Mouse (Mus musculus) adrenal gland, postnatal 4 days (tissue): ENCODE measurements around the gene Tfdp2. TPM values are rescaled to one million over a fixed set of nuclear protein-coding genes. Genes with fewer than 3 reads are reported as not detected.
"Not testable (repeated sequence)": the region's sequence is repeated elsewhere in the genome, so short reads cannot be mapped to it uniquely, and the experiment has no call there.

ENCODE experiments used
- DNase-seq, 2 experiments: peaks; one replicate each; pipeline ENCODE4 v3.0.0; 2021 to 2022; ENCODE audit warnings: low spot score in 2 of 2, mixed read lengths in 2 of 2
- long read RNA-seq, 2 experiments: library from polyadenylated mRNA; stranded (forward); transcript quantifications; one replicate each; pipeline ENCODE4 v2.0.0; 2021
- total RNA-seq, 2 experiments: library from RNA; stranded (reverse); gene quantifications; 2 replicates each; pipeline ENCODE4 v1.2.3; 2021

Gene Tfdp2
- total RNA-seq: 10 to 100 TPM; 71.4 to 81.3 TPM
- long read RNA-seq, experiment 1, full-length matches to known transcripts: 1 of 23 reads
- long read RNA-seq, experiment 1, partial matches to known transcripts: 0 of 23 reads
- long read RNA-seq, experiment 1, other reads (novel, unspliced or antisense): 22 of 23 reads
- long read RNA-seq, experiment 2, full-length matches to known transcripts: 8 of 60 reads
- long read RNA-seq, experiment 2, partial matches to known transcripts: 2 of 60 reads
- long read RNA-seq, experiment 2, other reads (novel, unspliced or antisense): 50 of 60 reads

DNA sequence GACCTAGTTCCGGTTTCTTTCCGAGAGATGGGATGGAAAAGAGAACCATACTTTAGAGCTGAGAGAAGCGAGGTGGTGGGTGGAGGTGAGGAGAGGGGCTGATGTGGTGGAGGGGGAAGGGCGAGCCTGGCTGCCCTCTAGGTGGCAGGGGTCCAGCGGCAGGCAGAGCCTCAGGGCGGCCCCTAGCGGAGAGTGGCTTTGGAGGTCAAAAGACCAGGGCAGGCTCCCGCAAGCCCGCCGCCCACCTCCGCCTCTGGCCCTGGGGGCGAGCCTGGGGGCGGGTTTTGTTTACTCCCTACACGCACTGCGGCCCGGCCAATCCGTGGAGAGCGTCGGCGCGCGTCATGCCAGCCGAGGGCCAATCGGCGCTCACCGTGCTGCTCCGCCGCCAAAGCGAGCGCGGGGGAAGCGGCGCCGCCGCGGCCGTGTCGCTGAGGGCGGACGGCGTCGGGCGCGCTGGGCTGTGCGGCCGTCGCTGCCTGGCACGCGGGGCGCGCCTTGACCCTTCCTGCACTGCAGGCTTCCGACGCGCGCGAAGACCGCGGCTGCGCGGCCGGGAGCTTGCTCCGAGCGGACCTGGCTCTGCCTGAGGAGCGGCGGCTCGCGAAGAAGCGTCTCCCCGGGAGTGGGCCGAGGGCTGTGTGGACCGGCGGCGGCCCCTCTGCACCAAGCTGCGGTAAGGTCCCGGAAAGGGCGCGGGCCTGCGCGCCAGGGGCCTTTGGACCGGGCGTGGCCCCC, at the start of gene Tfdp2:
Gene Tfdp2 (plus strand): TSS at position 391 of the 738 bp plus-strand sequence.
- DNase-seq: peak; percentile 67 to 81

DNA sequence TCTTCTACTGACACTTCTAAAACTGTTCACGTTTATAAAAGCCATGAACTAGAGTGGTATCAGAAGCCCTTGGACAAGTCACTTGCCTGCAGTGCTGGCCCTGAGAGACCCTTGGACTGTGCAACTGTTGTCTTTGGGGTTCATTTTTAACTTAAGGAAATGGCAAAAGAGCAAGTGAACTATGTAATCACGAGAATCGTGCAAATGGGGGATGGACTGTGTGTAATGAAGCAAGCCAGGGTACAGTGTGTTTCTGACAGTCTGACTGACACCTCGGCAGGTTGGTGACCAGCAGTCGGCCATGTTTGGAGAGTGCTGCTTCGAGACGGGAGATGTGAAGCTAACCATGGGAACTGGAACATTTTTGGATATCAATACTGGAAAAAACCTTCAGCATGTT, 43.3 kb upstream of the Tfdp2 start:
- DNase-seq: no peak

DNA sequence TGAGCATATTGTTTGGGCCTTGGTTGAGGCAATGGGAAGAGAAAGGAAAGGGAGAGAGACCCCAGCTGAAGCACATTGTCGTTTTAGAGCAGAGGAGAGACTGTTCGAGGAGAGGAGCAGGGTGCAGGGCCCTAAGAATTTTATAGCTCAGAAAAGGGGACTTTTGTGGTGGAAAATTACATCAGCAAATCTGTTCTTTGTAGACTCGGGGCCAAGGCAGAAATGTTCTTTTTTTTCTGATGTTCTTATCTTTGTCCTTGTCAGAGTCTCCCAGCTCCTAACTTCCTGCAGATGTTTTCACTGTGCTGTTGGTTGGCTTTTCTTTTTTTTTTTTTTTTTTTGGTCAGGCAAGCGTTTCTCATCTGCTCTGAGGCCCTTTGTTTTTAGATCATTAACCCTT, 37.6 kb upstream of the Tfdp2 start:
- no peak for DNase-seq

DNA sequence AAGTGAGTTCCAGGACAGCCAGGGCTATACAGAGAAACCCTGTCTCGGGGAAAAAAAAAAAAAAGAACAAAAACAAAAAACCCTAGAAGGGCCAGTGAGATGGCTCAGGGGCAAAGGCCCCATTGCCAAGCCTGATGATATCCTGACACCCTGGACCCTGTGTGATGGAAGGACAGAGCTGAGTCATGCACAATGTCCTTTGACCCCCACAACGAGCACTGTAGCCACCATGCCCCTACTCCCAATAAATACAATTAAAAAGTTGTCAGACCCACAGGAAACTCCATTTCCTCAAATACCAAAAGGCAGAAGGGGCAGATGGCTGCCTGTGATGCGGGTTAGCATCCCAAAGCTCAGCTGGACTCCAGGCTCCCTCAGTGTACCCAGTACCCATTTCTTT, 37.0 kb upstream of the Tfdp2 start:
- no peak for DNase-seq

DNA sequence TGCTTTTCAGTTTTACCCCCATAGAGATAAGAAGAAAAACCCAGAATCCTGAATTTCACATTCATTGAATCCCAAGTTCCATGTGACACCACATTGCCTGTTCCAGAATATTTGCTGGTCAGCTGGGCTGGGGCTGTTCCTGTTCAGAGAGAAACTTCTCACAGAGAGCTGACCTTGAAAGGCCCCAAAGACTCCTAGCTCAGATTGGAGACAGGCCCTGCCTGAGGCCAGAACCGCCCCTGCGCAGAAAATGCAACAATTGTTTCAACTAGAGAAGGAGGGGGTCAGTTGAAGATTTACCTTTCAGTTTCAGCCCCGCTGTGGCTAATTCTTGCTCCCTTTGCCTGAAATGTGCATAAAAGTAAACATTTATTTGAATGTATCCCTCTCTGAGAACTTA, 35.3 kb upstream of the Tfdp2 start:
- DNase-seq: no peak

DNA sequence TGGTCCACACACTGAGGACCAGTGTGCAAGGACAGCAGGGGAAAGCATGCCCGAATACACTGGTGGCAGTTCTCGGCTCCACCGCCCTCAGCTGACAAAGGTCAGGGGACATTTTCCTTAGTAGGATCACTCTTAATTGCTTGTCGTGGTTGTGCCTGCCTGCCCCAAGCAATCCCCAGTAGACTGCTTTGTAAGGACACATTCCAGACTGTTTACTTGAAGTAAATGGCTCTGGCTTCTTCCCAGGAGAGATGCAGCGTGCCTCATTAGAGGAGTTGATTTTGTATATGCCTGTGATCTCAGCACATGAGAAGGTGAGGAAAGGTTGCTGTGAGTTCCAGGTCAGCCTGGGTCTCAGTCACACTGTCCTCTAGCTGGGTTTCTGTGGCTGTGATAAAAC, 33.7 kb upstream of the Tfdp2 start:
- DNase-seq: no peak

DNA sequence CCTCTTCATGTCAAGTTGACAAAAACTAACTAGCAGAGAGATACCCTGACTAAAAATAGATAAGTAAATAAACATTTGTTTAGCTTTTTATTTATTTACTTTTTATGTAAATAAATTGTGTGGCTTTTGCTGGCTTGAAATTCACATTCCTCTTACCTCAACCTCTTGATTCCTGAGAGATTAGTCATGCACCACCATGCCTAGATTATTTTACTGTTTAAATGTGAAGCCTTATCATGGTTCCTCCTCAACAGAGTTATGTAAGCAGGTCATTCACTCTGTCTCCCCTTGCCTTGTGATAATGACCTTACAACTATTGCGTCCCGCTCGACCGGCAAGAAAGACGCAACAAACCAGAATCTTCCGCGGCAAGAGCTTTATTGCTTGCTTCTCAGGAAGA, 32.6 kb upstream of the Tfdp2 start:
- no peak for DNase-seq

DNA sequence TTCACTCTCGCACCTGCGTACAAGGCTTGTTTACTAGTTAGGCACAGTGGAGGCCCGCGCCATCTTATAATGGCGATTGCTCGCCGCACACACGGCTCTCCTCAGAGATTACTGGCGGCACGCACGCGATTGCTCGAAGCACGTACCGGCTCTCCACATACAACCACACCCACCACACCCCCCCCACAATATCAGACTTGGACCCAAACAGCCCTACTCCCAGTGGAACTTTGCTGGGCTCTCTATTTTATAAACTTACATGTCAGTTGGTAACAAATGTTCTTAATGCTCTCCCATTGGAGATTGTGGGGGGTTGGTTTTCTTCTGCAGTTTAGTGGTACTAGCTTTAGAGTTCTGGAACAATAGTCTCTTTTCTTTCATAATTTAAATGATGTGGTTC, 32.1 kb upstream of the Tfdp2 start:
- DNase-seq: not testable (repeated sequence)

DNA sequence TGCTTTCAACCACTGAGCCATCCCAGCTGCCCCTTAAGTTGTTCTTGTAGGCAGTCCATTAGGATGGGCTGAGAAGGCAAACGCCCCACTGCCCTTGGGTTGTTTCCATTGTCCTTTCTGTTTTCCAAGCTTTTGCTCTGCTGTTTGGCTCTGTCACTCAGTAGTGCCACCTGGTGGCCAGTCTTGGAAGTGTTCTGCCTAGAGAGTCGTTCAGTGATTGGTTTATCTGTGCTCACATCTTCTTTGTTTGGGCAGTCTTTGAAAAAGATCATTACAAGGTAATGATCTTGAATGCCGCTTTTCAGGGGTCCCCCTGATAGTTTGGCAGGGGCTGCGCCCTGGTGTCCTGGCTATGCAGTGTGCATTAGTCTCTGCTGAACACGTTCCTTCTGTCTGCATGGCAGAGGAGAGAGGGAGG, 28.9 kb upstream of the Tfdp2 start:
- DNase-seq: peak; percentile 75 to 83

DNA sequence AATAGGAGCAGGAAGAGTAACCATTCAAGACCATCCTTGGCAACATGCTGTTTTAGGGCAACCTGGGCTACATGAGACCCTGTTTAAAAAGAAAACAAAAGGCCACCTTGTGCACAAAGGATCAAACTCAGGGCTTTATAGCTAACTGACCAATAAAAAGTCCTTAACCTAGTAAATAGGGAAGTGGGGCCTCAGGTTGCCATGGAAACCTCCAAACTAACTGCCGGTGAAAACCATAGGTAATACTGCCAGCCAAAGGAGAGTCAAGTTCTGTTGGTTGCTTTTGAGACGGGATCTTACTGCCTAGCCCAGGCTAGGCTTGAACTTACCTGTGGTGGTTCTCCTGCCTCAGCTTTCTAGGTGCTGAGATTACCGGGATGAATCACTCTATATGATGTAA, 25.5 kb upstream of the Tfdp2 start:
- no peak for DNase-seq

DNA sequence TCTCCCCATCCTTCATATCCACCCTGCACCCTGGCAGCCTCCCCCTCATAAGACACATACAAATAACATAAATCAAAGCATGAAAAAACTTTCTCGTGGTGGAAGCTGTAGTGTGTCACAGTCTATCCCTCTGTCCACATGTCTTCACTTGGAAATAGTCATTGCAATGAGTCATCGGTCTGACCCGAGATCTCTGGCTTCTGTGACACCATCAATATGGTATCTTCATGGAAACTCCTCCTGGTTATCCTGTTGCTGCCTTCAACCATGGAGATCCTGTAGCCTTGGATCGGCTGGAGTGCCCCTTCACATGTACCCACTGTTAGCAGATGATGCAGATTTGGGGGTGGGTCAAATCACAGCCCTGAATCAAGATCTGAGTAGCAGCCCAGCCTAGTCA, 11.2 kb upstream of the Tfdp2 start:
- DNase-seq: no peak

DNA sequence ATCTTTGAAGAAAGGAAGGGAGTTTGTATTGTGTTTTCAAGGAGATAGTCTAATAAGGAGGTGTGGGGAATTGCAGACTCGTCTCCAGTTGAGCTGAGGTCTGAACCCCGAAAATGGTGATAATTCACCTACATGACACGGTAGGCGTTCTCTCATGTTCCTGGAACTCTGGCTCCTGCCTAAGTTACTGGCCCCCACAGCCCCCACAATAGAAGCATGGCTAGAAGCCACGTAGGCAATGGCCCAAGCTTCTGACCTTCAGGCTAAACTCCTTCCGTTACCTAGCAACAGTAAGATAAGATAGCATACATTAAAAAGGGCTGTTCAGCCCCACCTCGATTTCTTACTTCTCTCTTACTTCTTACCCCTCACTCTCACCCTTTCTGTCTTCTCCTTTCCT, 9.4 kb upstream of the Tfdp2 start:
- no peak for DNase-seq

DNA sequence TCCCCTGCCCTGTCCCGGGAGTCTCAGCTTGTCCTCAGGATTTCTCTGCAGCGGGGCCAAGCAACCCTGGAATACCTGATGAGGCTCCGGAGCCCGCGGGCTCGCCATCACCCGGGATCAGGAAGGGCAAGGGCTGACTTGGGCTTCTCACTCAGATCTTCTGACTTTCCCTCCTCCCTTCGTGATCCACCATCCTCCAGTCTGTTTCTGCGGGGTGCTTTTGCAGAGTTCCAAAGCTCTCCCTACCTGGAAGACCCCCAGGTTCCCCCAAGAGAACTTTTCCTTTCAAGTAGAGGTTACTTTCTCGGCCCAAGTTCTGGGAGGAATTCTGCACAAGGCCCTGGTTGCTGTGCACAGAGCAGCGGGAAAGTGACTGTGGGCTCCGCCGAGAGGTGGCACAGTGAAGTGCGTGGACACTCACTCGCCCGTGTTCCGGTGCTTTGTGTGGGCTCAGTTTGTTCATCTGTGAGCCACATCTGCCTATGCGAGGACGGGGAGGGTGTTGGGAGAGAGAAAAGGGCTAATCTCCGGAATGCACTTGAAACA, 634 bp downstream of the Tfdp2 start:
- DNase-seq: peak in 1 of 2 experiments; percentile 12

DNA sequence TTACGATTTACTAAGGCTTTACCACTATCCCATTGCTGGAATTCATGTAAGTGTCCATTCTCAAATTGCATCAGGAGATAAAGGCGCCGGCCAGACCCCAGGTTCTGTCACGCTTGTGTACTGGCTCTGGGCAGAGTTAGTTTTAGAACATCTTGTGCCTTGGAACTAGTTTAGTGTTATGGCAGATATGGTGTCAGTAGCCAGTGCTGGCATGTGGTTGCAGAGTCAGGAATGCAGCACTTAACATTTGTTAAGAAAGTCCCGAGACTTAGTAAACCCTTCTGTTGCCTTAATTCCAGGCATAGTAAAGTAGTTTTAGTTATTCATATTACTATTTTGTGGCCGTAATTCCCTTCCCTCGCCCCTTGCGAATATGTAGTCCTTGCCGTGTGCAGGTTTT, 1.7 kb downstream of the Tfdp2 start:
- no peak for DNase-seq

DNA sequence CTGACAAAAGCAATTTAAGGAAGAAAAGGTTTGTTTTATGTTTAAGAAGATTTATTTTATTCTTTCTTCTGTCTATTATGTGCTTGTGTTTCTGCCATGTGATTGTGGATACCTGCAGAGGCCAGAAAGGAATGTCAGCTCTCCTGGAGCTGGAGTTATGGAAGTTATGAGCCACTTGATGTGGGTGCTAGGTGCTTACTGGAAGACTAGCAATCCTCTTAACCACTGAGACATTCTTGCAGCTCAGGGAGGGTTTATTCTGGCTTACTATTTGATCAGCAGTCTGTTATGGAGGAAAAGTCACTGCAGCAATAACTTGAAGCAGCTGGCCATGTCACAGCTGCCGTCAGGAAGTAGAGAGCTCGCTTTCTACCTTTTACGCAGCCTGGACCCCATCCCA, 7.6 kb downstream of the Tfdp2 start:
- no peak for DNase-seq

DNA sequence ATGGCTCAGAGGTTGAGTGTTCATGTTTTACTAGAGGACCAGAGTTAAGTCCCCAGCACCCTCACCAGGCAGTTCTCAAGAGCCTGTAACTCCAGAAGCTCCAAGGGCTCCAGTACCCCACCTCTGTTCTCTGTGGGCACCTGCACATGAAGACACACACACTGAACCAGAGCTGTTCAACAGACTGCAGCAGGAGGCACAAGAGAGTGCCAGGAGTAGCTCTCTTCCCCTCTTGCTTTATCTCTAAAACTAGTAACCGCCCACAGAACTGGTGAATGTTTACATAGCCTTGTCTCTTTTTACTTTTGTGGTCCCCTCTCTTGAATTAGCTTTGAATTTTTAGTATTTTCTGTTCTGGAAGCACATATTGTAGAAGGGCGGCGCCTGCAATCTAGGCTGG, 11.4 kb downstream of the Tfdp2 start:
- DNase-seq: no peak

DNA sequence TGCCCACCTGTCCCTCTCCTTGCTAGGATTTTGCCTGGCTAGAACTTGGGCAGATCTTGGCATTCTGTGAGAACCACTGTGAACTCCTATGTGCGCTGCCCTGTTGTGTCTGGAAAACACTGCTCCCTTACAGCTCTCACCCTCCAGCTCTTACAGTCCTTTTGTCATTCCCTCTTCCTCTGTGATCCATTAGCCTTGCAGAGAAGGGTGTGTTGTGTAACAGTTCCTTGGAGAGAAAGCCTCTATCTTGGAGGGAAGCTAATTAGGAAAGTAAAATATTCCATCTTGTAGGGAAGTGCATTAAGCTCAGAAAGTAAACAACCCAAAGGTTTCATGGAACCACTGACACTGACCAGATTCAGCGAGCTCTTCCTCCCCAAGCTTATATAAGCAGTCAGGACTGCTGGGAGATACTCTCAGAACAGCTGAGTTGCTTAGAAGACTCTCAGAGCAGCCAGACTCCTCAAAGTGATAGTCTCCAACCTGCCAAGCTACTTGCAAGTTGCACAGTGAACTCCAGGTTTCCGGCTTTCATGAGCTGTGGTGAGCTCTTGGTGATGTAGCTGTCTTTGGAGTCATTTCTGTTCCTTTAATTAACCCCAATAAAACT, 17.1 kb downstream of the Tfdp2 start:
- DNase-seq: no peak

DNA sequence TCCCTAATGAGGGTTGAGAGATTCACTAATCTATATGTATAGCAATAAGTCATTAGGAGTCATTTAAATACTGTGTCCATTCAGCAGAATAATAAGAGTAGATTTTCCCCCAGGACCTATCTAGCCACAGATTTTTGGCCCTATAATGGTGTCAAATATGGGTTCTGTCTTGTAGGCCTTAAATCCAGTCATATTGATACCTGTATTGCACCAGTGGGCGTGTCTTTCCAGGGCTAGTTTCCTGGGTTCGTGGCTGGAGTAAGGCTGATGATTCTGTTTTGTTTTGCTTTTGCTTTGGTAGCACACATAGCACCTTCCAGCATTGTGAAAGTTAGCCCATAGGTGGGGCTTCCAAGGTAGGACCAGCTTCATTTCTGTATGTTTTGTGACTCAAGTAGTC, 18.1 kb downstream of the Tfdp2 start:
- no peak for DNase-seq

DNA sequence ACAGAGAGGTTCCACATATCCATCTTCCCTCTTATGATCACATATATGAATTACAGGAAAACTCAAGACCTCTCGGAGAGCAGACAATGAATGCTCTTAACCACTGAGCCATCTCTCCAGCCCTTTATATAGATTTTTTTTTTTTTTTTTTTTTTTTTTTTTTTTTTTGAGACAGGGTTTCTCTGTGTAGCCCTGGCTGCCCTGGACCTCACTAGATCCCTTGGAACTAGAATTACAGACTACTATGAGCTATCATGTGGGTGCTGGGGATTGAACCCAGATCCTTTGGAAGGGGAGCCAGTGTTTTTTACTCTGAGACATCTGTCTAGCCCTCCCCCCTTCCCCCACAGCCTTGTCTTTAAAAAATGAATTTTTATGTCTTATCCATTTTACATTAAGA, 21.2 kb downstream of the Tfdp2 start:
- DNase-seq: no peak

DNA sequence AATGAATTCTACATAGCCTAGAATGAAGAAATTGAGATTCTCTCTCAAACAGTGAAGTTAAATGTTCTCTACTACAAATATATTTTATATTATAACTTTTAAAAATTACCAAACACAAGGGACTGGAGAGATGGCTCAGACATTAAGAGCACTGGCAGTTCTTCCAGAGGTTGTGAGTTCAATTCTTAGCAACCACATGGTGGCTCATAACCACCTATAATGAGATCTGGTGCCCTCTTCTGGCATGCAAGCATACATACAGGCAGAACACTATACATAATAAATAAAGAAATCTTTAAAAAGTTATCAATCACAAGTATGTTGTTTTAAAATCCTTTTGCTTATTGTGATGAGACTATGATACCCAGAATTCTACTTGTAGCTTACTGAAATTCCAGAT, 21.7 kb downstream of the Tfdp2 start:
- DNase-seq: no peak

DNA sequence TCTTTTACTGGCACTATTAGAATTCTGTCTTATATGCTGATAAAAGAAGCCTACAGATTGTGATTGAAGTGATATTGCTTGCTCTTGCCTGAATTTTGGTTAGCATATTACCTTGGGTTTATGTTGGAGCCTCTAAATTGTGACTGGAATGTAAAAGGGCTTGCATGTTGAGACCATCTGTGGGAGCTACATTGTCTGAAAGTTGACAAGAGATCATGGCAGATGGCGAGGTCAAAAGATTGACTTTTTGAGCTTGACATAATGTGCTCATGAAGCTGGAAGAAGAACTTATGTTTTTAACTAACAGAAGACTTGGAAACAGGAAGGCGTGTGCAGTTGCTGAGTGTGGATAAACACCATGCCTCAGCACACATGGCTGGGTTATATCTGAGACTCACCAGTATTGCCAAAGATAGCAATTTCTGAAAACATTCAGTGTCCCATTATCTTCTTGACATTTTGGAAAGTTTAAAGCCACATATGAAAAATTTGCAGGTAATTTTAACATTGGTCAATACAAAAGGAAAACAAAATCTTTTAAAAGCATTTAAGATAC, 23.1 kb downstream of the Tfdp2 start:
- DNase-seq: no peak

DNA sequence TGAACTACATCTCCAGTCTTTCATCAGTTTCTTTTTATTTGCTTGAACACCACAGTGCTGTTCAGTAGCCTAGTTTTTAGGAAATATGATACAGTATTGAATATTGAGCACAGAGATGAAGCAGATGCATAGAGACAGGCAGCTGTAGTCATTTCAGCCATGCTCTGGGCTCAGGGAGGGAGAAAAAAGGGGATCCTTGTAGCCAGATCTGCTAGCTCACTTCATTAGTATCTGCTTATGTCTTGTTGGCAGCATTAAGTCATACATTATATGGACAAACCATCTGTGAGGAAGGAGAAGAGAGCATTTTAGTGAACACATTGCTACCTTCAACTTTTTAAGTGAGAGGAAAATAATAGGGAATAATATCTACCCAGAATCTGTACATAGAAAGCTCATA, 24.3 kb downstream of the Tfdp2 start:
- DNase-seq: no peak
